In genomic region chr8:94433981-94434466, GRCm38 (mm10) we compare ENCODE assay signal across 8 mouse cellular contexts. TPM values are rescaled to one million over a fixed set of nuclear protein-coding genes. Genes with fewer than 3 reads are reported as not detected.
DNase-seq lines count a peak whose midpoint lies in the region; ATAC-seq and TF ChIP-seq lines count a peak whose summit lies in the region.

Gene Nlrc5 (plus strand): TSS chr8:94434356.

- no peak within 1 kb of the TSS for H3K27ac ChIP-seq in intestine, postnatal 0 days (ENCODE audit: low read depth, low read length)
- no peak within 1 kb of the TSS for H3K27ac ChIP-seq in midbrain, embryonic 11.5 days (ENCODE audit: low read depth, low read length)

- TF ChIP-seq CTCF in intestine, postnatal 0 days (IDR thresholded peaks at IDR 0.05; ENCODE audit: low read depth) = peak; percentile 39

- no peaks in the 10 kb centered on the region for H3K36me3 ChIP-seq in intestine, postnatal 0 days (ENCODE audit: control insufficient read depth, insufficient read depth)
- no peaks in the 10 kb centered on the region for H3K36me3 ChIP-seq in midbrain, embryonic 11.5 days (ENCODE audit: control insufficient read depth, insufficient read depth, low read length)

- no peaks in the 10 kb centered on the region for H3K9me3 ChIP-seq in intestine, postnatal 0 days (ENCODE audit: control insufficient read depth)
- H3K9me3 ChIP-seq in midbrain, embryonic 11.5 days (ENCODE audit: control insufficient read depth, low read length) = no peaks in the 10 kb centered on the region

- WGBS in intestine, postnatal 0 days = 1% methylated on average over 29 of the region's 29 CpGs
- WGBS in midbrain, embryonic 11.5 days = 3% methylated on average over 29 of the region's 29 CpGs

- intact Hi-C loops in left cerebral cortex, postnatal 4 days (cut with DNase I) = no loop called here

- 0 out of 2 replicates have a peak within 1 kb of the TSS, but pooled peaks have one; percentile 26 for H3K9ac ChIP-seq in intestine, postnatal 0 days (ENCODE audit: low read depth, low read length)
- peak within 1 kb of the TSS; percentile 52 for H3K9ac ChIP-seq in midbrain, embryonic 11.5 days (ENCODE audit: low read length)

- peak within 1 kb of the TSS; percentile 41 for H3K4me3 ChIP-seq in intestine, postnatal 0 days (ENCODE audit: low read depth, low read length)
- H3K4me3 ChIP-seq in midbrain, embryonic 11.5 days (ENCODE audit: low read depth, low read length) = peak within 1 kb of the TSS; percentile 38

- DNase-seq in adipocyte (ENCODE audit: low spot score) = peak; percentile 64
- DNase-seq in embryo, embryonic 9.5 days (ENCODE audit: extremely low spot score) = peak; percentile 35
- no peak for DNase-seq in gonadal fat pad, adult 2 months (ENCODE audit: low read depth)
- DNase-seq in left cerebral cortex, postnatal 4 days = peak; percentile 47
- DNase-seq in midbrain, embryonic 11.5 days (ENCODE audit: low spot score, missing footprints) = peak; percentile 89
- DNase-seq in right cerebral cortex, postnatal 4 days = peak; percentile 49
- peak; percentile 11 for DNase-seq in yolk sac, embryonic 10.5 days (ENCODE audit: low spot score)

- H3K4me1 ChIP-seq in intestine, postnatal 0 days (replicated peaks; ENCODE audit: control insufficient read depth, insufficient read depth, low read length) = no peaks in the 10 kb centered on the region; the same call in 1 of the 2 replicates
- peaks cover 3% of the 10 kb centered on the region; the same call in 1 of the 2 replicates for H3K4me1 ChIP-seq in midbrain, embryonic 11.5 days (ENCODE audit: control insufficient read depth, insufficient read depth, low read length)

- H3K27me3 ChIP-seq in intestine, postnatal 0 days (replicated peaks; ENCODE audit: control insufficient read depth, insufficient read depth, low read length) = 0 out of 2 replicates have a peak, but pooled peaks cover 8% of the 10 kb centered on the region
- H3K27me3 ChIP-seq in midbrain, embryonic 11.5 days (ENCODE audit: control insufficient read depth, insufficient read depth, low read length) = peaks cover 4% of the 10 kb centered on the region

- H3K4me2 ChIP-seq in intestine, postnatal 0 days (replicated peaks; ENCODE audit: low read depth) = peak within 1 kb of the TSS; percentile 68
- peak within 1 kb of the TSS; percentile 70 for H3K4me2 ChIP-seq in midbrain, embryonic 11.5 days

- ATAC-seq in intestine, postnatal 0 days = peak; percentile 85
- ATAC-seq in midbrain, embryonic 11.5 days (ENCODE audit: low FRiP score) = no peak; the same call in 1 of the 2 replicates

RNA-seq across cellular contexts. Expression of gene Nlrc5, which starts in this region (rescaled TPM):
- polyA plus RNA-seq in gonadal fat pad, adult 2 months (2012; rRNA removed) = 11.2 and 13.3 TPM in 2 replicates
- 0.50 and 0.75 TPM in 2 replicates for polyA plus RNA-seq in intestine, postnatal 0 days (2015; fragmentation: Nextera tagmentation; extraction: Ambion mirVana)
- total RNA-seq in left cerebral cortex, postnatal 4 days (2021) = under 1 TPM; 0.30 to 0.81 TPM
- 0.23 TPM in 1 of 2 replicates, not detected in the other for polyA plus RNA-seq in midbrain, embryonic 11.5 days (2014; fragmentation: Nextera tagmentation; extraction: Ambion mirVana)

Comparison
In these comparisons a context has a peak if more than half of its experiments do, and no peak if none do; other contexts are left out.
1. Peak in ATAC-seq, H3K4me3 ChIP-seq, H3K9ac ChIP-seq and H3K4me2 ChIP-seq in intestine, postnatal 0 days; RNA of the gene not detected or under 1 TPM.
2. Peak in DNase-seq in left cerebral cortex, postnatal 4 days; RNA of the gene not detected or under 1 TPM.
3. Peak in DNase-seq, H3K4me3 ChIP-seq, H3K9ac ChIP-seq and H3K4me2 ChIP-seq in midbrain, embryonic 11.5 days; RNA of the gene not detected or under 1 TPM.